Mouse (Mus musculus): ENCODE measurements around the gene Prn. TPM values are rescaled to one million over a fixed set of nuclear protein-coding genes. Genes with fewer than 3 reads are reported as not detected.

The Prn gene
- polyA plus RNA-seq, 1 experiment: 0.06 TPM

DNA sequence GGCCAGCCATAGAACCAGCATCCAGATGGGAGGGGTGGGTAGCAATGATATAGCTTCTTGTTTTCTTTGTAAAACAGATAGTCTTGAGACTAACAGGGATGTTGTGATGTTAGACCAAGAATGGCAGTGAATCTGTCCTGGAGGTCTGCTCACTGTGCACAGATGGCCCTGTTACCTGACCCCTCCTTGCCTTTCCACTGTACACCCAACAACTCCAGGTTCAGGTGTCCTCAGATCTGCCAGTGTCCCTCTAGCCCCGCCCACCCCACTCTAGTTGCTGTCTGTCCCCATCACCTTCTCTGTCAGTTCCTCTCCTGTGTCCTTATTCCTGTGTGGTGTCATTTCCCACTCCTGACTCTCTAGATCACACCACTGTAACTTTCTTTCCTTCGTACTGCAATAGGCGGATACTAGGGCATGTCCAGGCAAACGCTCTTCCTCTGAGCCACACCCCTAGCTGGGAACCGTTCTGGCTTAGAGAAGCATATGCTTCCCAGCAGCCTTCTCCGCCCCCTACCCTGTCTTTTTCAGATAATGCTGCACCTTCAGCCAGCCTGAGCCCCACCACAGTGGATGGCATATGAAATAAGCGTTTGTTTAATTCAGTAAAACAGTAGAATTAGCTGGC, 22.6 kb downstream of the Prn start:
- no peaks in the 10 kb centered on the region for H3K36me3 ChIP-seq (ENCODE audit: control insufficient read depth, insufficient read depth, low read length)
- H3K4me3 ChIP-seq (ENCODE audit: control insufficient read depth, low read depth, low read length): no peak overlapping the region
- no peak overlapping the region for H3K27ac ChIP-seq (ENCODE audit: control insufficient read depth, insufficient read depth, low read depth, low read length)
- TF ChIP-seq CTCF (IDR thresholded peaks at IDR 0.05; ENCODE audit: control insufficient read depth, insufficient read depth, insufficient replicate concordance, low read depth, low read length): no peak
- no peak for TF ChIP-seq POLR2A (IDR thresholded peaks at IDR 0.05; ENCODE audit: control insufficient read depth, low read depth, low read length)
- no peaks in the 10 kb centered on the region for H3K27me3 ChIP-seq (ENCODE audit: control insufficient read depth, insufficient read depth, low read length)
- no peaks in the 10 kb centered on the region for H3K4me1 ChIP-seq (ENCODE audit: control insufficient read depth, insufficient read depth, low read length)

DNA sequence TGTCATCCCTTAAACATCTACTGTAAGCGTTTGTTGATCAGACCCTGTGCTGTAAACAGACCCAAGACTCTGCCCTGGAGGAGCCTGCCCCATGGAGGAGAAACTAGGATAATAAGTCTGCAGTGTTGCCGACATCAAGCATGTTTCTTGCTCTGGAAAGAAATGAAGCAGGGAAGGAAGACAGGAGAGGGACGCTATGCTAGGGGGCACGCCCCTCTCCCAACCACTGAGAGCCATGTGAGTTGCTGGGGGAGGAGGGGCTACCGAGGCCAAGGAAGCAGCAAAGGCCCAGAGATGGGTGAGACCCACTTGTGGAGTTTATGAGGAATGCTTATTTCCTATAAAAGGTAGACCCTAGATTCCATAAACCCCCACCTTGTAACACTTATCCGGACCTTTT, 23.3 kb downstream of the Prn start:
- TF ChIP-seq CTCF (IDR thresholded peaks at IDR 0.05; ENCODE audit: control insufficient read depth, insufficient read depth, insufficient replicate concordance, low read depth, low read length): no peak
- no peak for TF ChIP-seq POLR2A (IDR thresholded peaks at IDR 0.05; ENCODE audit: control insufficient read depth, low read depth, low read length)
- H3K4me3 ChIP-seq (ENCODE audit: control insufficient read depth, low read depth, low read length): no peak overlapping the region
- no peaks in the 10 kb centered on the region for H3K36me3 ChIP-seq (ENCODE audit: control insufficient read depth, insufficient read depth, low read length)
- no peaks in the 10 kb centered on the region for H3K4me1 ChIP-seq (ENCODE audit: control insufficient read depth, insufficient read depth, low read length)
- H3K27ac ChIP-seq (ENCODE audit: control insufficient read depth, insufficient read depth, low read depth, low read length): peak overlapping the region; percentile 1; the same call in 1 of the 2 replicates
- H3K27me3 ChIP-seq (ENCODE audit: control insufficient read depth, insufficient read depth, low read length): no peaks in the 10 kb centered on the region

DNA sequence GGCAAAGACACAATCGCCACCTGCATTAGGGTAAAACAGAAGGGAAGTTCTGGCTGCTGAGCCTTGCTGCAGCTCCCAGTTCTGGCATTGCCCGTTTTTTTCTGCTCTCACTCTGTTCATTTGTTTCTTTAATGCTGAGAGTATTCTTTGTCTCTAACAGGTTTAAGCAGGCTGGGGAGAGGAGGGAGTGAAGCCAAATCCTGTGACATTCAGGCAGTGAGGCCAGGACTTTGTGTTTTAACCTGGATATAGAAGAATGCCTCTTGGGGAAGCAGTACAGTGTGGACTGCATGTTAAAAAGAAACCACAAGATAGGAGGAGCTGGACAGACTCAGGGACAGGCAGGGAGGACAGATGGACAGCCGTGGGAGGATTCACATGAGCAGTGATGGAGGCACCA, 23.8 kb downstream of the Prn start:
- Histone ChIP-seq H3K4me3 (ENCODE audit: control insufficient read depth, low read depth, low read length) (no peak overlapping the region), H3K36me3 (ENCODE audit: control insufficient read depth, insufficient read depth, low read length) (no peaks in the 10 kb centered on the region), H3K27me3 (ENCODE audit: control insufficient read depth, insufficient read depth, low read length) (no peaks in the 10 kb centered on the region), H3K27ac (ENCODE audit: control insufficient read depth, insufficient read depth, low read depth, low read length) (peak overlapping the region; percentile 52; the same call in 1 of the 2 replicates), H3K4me1 (ENCODE audit: control insufficient read depth, insufficient read depth, low read length) (no peaks in the 10 kb centered on the region)
- no peak for TF ChIP-seq POLR2A (IDR thresholded peaks at IDR 0.05; ENCODE audit: control insufficient read depth, low read depth, low read length)
- TF ChIP-seq CTCF (IDR thresholded peaks at IDR 0.05; ENCODE audit: control insufficient read depth, insufficient read depth, insufficient replicate concordance, low read depth, low read length): no peak

DNA sequence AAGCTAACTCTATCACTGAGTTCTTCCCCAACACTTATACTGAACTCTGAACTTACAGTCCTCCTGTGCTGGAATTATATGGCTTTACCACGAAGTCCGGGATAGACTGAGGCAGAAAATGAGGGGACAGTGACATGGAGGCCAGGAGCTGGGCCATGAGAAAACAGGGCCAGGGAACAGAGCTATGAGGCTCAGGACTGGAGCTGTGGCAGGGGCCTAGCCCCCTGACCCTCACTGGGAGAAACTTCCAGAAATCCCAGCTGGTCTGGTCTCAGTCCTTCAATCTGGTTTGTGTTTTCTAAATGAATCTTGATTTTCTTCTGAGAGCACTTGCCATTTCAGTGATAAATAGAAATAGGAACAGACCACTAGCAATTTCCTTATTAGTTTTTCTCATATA, 24.5 kb downstream of the Prn start:
- no peaks in the 10 kb centered on the region for H3K36me3 ChIP-seq (ENCODE audit: control insufficient read depth, insufficient read depth, low read length)
- H3K27me3 ChIP-seq (ENCODE audit: control insufficient read depth, insufficient read depth, low read length): no peaks in the 10 kb centered on the region
- H3K4me1 ChIP-seq (ENCODE audit: control insufficient read depth, insufficient read depth, low read length): no peaks in the 10 kb centered on the region
- TF ChIP-seq POLR2A (IDR thresholded peaks at IDR 0.05; ENCODE audit: control insufficient read depth, low read depth, low read length) (no peak), CTCF (IDR thresholded peaks at IDR 0.05; ENCODE audit: control insufficient read depth, insufficient read depth, insufficient replicate concordance, low read depth, low read length) (no peak)
- no peak overlapping the region for H3K27ac ChIP-seq (ENCODE audit: control insufficient read depth, insufficient read depth, low read depth, low read length)
- H3K4me3 ChIP-seq (ENCODE audit: control insufficient read depth, low read depth, low read length): no peak overlapping the region

DNA sequence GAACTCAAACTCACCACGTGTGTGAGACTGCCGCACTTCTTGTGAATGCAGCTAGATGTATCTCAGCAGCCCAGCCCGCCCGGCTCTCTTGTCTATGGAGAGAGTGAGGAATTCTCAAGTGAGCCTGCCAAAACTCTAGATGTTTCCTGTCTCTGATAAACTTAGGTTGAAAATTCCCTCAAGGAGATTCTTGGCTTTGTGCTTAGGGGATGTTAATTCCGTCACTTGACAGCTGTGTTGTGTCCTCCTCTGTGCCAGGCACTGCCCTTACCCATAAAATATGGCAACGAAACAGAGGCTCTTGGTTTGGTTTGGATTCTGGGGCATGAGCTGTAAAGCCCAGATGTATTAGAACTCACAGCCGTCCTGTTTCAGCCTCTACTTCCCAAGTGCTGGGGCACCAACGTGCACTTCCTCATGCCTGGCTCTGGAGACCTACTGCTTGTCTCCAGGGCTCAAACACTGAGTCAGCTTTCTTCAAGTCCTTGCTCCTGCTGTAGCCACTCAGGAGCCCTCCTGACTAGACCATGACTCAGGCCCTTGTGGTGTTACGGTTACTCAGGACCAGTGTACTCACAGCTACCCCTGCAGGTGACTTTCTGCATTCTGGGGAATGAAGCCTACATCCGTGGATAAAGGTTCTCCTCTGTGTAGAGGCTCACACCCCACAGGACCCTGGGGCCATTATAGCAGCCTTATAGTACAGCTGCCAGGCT, 25.8 kb downstream of the Prn start:
- H3K27ac ChIP-seq (ENCODE audit: control insufficient read depth, insufficient read depth, low read depth, low read length): no peak overlapping the region
- no peaks in the 10 kb centered on the region for H3K36me3 ChIP-seq (ENCODE audit: control insufficient read depth, insufficient read depth, low read length)
- no peaks in the 10 kb centered on the region for H3K27me3 ChIP-seq (ENCODE audit: control insufficient read depth, insufficient read depth, low read length)
- H3K4me3 ChIP-seq (ENCODE audit: control insufficient read depth, low read depth, low read length): no peak overlapping the region
- TF ChIP-seq CTCF (IDR thresholded peaks at IDR 0.05; ENCODE audit: control insufficient read depth, insufficient read depth, insufficient replicate concordance, low read depth, low read length): no peak
- TF ChIP-seq POLR2A (IDR thresholded peaks at IDR 0.05; ENCODE audit: control insufficient read depth, low read depth, low read length): no peak
- H3K4me1 ChIP-seq (ENCODE audit: control insufficient read depth, insufficient read depth, low read length): no peaks in the 10 kb centered on the region

DNA sequence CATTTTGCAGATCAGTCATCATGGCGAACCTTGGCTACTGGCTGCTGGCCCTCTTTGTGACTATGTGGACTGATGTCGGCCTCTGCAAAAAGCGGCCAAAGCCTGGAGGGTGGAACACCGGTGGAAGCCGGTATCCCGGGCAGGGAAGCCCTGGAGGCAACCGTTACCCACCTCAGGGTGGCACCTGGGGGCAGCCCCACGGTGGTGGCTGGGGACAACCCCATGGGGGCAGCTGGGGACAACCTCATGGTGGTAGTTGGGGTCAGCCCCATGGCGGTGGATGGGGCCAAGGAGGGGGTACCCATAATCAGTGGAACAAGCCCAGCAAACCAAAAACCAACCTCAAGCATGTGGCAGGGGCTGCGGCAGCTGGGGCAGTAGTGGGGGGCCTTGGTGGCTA, 26.7 kb downstream of the Prn start:
- H3K36me3 ChIP-seq (ENCODE audit: control insufficient read depth, insufficient read depth, low read length): no peaks in the 10 kb centered on the region
- no peaks in the 10 kb centered on the region for H3K4me1 ChIP-seq (ENCODE audit: control insufficient read depth, insufficient read depth, low read length)
- H3K27me3 ChIP-seq (ENCODE audit: control insufficient read depth, insufficient read depth, low read length): no peaks in the 10 kb centered on the region
- no peak for TF ChIP-seq POLR2A (IDR thresholded peaks at IDR 0.05; ENCODE audit: control insufficient read depth, low read depth, low read length)
- no peak for TF ChIP-seq CTCF (IDR thresholded peaks at IDR 0.05; ENCODE audit: control insufficient read depth, insufficient read depth, insufficient replicate concordance, low read depth, low read length)
- H3K27ac ChIP-seq (ENCODE audit: control insufficient read depth, insufficient read depth, low read depth, low read length): no peak overlapping the region
- no peak overlapping the region for H3K4me3 ChIP-seq (ENCODE audit: control insufficient read depth, low read depth, low read length)

DNA sequence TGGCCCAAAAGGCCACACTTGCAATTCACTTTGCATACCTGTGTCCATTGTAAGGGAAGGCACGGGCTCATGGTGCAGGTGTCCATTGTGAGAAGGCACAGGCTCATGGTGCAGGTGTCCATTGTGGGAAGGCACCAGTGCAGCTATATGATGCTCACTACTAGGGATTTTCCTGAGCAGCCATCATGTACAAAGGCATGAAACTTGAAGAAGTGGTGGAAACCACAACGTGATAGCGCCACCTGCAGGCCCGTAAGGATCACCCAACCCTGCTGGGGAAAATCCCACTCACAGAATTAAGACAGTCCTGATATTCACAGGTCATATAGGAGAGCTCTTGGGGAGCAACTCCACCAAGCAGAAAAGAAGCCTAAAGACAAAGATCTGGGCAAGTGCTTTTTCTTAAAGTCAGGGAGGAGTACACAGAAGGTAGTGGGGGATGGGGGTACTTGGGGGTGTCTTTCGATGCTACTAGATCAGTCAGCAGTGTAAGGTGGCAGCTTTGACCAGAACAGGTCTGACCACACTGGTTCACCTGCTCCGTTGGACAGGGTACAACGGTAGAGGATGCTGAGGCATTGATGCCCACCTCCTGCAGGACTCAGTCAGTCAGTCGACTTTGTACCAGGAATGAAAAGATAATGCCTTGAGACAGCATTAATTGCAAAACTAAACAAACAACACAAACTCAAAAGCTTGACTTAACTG, 29.8 kb downstream of the Prn start:
- H3K4me1 ChIP-seq (ENCODE audit: control insufficient read depth, insufficient read depth, low read length): no peaks in the 10 kb centered on the region
- H3K27ac ChIP-seq (ENCODE audit: control insufficient read depth, insufficient read depth, low read depth, low read length): no peak overlapping the region
- no peaks in the 10 kb centered on the region for H3K36me3 ChIP-seq (ENCODE audit: control insufficient read depth, insufficient read depth, low read length)
- no peaks in the 10 kb centered on the region for H3K27me3 ChIP-seq (ENCODE audit: control insufficient read depth, insufficient read depth, low read length)
- TF ChIP-seq CTCF (IDR thresholded peaks at IDR 0.05; ENCODE audit: control insufficient read depth, insufficient read depth, insufficient replicate concordance, low read depth, low read length) (peak; percentile 57; the same call in 1 of the 2 replicates), POLR2A (IDR thresholded peaks at IDR 0.05; ENCODE audit: control insufficient read depth, low read depth, low read length) (no peak)
- H3K4me3 ChIP-seq (ENCODE audit: control insufficient read depth, low read depth, low read length): no peak overlapping the region
